Mouse (Mus musculus) ovary, postnatal 14 days (tissue): ENCODE data around the gene Epop.

Experiments used
- DNase-seq: peaks from one replicate; pipeline ENCODE4 v3.0.0; 2022; ENCODE audit warnings: low spot score

The Epop gene

GRCm38 (mm10) chr11:97628568-97629518 lies 659 bp downstream of the Epop start:
- no peak for DNase-seq

DNA sequence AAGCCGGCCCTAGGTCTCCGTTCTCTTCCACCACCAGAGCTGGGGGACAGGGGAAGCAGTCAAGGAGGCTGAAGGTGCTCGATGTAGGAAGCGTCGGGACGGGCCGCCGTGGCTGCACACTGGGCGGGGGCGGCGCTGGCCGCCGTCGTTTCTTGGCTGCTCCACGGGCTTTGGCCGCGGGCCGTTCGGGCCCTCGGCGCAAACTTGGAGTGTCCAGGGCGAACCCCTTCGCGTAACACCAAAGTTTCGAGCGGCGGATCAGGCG lies 1.3 kb downstream of the Epop start:
- DNase-seq = peak; percentile 15

DNA sequence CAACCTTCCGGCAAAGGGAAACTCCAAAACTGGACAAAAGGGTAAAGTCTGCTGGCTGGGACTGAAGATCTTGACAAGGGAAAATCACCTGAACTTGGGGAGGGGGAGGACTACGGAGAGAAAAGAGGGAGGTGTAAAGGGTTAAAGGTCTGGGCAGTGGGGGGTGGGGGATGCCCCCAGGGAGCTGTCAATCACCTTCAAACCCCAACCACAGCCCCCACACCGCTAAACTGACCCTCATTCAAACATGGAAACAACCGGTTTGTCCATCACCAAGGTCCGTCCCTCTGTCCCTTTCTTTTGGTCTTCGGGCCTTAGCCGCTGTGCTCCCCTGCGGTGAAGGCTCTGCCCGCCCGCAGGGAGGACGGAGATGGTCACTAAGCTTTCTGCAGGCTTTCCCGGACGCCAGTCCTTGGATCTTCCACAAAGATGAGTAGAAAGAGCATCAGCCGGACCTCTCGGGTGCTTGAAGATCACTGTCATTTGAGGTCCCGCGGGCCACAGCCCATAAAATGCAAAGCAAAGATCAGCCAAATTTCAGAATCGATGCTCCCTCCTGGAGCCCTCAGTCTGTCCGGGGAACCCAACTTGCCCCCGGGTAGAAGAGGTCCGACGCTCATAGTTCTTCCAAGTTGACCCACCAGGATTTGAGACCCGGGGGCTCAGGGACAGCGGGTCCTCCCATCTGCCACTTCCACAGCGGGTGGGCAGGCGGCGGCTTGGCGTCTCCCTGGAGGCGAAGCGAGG lies 1.8 kb downstream of the Epop start:
- DNase-seq = no peak

DNA sequence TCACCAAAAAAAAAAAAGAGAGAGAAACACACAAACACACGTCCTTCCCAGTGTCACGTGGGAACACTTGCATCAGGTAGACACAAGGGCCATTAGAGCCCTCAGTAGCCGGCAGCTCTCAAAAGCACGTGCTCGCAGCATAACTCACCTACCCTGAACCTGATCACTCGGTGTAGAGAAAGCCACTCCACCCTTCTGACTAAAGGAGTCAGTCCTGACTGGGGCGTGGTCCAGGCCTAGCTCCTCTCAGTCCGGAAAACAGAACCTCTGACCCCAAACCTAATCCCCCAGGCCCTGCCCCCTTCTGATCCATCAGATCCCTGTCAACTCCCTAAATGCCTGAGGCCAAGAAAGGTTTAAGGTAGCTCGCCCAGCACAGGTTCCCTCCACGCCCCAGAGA lies 2.7 kb downstream of the Epop start:
- no peak for DNase-seq

DNA sequence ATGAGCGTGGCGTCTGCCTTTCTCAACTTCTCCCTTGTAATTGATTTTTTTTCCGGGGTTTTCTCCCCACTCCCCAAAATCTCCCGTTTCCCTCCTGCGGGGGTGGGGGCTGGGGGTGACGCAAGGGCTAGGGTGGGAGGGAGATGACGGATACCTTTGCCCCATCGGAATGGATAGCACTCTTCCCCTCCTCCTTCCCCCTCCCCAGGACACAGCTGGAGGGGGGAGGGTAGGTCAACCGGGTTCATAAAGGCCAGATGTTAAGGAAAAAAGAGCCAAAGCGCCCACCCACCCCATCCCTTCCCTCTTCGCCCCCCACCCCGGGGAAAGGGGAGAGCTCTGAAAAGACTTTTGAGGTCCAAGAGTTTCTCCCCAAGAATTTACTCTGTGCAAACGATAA lies 3.1 kb downstream of the Epop start:
- no peak for DNase-seq

- DNase-seq = no peak
These were observed 4.0 kb downstream of the Epop start for GRCm38 (mm10) chr11:97625551-97625950.

GRCm38 (mm10) chr11:97623166-97623565 lies 6.3 kb downstream of the Epop start:
- no peak for DNase-seq

DNA sequence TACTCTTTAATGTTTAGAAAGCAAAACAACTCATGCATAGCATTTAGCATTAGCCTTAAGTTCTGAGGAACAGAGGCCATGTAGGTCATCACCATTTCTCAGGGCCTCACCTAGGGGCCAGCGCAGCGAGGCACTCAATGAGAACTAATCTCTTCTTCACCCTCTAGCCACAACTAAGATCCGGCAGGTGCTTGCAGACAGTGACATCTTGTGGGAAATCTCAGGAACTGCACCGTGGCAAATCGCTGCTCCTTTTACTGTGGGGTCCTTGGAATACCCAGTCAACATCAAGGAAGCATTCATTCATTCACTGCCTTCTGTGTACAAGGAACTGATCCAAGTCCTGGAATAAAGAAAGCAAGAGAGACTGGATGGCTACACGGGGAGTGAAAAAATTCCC lies 7.1 kb downstream of the Epop start:
- DNase-seq = peak; percentile 71

- DNase-seq = peak; percentile 59
These were observed 10.1 kb downstream of the Epop start for GRCm38 (mm10) chr11:97619391-97619795.

- DNase-seq = no peak
These were observed 11.1 kb downstream of the Epop start for GRCm38 (mm10) chr11:97618368-97618767.

DNA sequence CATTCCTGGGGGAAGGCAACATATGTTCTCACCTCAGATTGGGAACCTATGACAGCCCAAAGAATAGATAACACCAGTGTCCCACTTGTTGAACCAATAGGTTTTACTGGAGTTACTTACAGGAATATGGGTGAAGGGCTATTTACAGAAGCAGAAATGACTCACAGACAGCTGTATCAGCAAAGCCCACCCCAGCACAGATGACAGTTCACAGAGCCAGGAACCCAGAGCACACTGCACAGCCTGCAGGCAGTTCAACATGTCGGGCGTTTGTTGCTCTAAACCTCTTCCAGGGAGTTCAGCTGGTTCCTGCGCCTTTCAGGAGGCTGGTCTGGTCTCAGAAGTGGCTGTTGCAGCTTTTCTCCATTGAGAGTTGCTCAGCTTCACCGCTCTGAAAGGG lies 14.2 kb downstream of the Epop start:
- DNase-seq = no peak

GRCm38 (mm10) chr11:97611076-97611475 lies 18.4 kb downstream of the Epop start:
- DNase-seq = peak; percentile 11

GRCm38 (mm10) chr11:97609743-97610142 lies 19.8 kb downstream of the Epop start:
- DNase-seq = no peak

DNA sequence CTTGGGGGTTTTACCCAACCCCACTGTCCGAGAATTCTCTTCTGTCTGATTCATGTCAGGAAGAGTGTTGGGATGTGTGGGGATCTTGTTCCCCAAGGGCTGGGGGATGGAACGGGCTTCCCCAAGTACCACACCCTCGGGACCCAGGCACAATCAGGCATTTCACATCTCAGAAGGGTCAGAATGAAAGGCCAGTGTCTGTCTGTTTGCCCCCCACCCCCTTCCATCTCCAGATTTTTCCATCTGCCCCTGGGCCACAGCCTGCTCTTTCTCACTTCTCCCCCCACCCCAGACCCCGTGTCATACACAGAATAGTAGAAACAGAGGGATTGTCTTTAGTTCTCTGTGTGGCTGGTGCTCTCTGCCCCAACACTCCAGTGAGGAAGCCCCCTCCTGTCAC lies 20.6 kb downstream of the Epop start:
- DNase-seq = no peak

DNA sequence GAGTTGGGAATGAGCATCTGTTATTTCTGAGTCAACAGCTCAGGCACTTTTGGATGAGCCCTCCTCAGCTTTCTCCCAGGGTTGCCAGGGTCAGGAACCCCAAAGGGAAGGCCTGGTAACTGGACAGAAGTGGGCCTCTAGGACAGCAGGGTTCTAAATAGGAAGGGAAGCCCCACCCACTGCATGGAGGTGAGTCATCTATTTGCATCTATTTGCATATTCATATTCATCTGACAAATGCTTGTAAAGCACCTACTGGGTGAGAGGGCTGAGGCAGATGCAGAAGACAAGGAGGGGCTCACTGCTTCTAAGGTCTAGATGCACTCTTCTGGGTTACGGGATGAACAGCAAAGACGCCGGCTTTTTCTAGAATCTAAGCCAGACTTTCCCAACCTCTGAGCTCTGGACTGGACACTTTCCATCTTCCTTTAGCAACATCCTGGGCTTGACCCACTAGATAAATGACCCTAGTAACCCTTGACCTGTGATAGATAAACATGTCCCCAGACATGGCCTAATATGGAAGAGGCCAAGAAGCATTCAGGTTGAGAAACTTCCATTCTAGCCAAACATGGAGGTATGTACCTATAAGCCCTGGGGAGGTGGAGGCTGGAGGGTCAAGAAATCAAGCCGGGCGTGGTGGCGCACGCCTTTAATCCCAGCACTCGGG lies 22.3 kb downstream of the Epop start:
- no peak for DNase-seq

GRCm38 (mm10) chr11:97603891-97604290 lies 25.6 kb downstream of the Epop start:
- DNase-seq = peak; percentile 28

GRCm38 (mm10) chr11:97602223-97602622 lies 27.3 kb downstream of the Epop start:
- no peak for DNase-seq

GRCm38 (mm10) chr11:97599104-97599503 lies 30.4 kb downstream of the Epop start:
- no peak for DNase-seq

GRCm38 (mm10) chr11:97597945-97598691 lies 31.4 kb downstream of the Epop start:
- no peak for DNase-seq

DNA sequence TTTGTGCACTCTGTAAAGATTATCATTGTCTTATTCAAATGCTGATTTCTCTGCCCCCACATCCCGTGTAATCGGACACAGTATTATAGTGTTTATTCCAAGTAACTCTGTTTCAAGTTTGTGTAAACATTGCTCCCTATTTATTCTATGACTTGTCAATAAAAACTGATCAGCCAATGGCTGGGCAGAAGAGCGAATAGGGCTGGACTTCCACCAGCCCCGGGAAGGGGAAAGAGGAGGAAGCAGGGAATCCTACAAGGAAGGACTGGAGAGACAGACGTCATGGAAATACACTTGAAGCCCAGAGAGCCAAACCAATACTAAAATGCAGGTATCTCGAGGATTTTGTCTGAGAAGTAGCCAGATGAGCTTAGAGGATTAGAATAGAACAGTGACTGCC lies 35.4 kb downstream of the Epop start:
- DNase-seq = no peak

GRCm38 (mm10) chr11:97591910-97592309 lies 37.6 kb downstream of the Epop start:
- DNase-seq = no peak
